Mouse (Mus musculus) adrenal gland (tissue): Measurements from ENCODE around the gene Ankrd13a.

ENCODE experiments used
- intact Hi-C: fragments of 180-260 bp; cut with DNase I; formaldehyde crosslinking; loops from one replicate; pipeline ENCODE4 v1.15.1; 2025
- long read RNA-seq, 2 experiments: library from polyadenylated mRNA; unstranded; transcript quantifications; one replicate each; pipeline ENCODE4 v2.0.0; 2020; ENCODE audit warnings: borderline replicate concordance in 1 of 2; ENCODE audit not compliant: insufficient replicate concordance in 1 of 2

Ankrd13a gene
- long read RNA-seq, experiment 1, partial matches to known transcripts, result 0 of 8 reads
- long read RNA-seq, experiment 1, other reads (novel, unspliced or antisense), result 5 of 8 reads
- long read RNA-seq, experiment 2, partial matches to known transcripts, result 9 of 14 reads
- long read RNA-seq, experiment 2, other reads (novel, unspliced or antisense), result 4 of 14 reads

DNA sequence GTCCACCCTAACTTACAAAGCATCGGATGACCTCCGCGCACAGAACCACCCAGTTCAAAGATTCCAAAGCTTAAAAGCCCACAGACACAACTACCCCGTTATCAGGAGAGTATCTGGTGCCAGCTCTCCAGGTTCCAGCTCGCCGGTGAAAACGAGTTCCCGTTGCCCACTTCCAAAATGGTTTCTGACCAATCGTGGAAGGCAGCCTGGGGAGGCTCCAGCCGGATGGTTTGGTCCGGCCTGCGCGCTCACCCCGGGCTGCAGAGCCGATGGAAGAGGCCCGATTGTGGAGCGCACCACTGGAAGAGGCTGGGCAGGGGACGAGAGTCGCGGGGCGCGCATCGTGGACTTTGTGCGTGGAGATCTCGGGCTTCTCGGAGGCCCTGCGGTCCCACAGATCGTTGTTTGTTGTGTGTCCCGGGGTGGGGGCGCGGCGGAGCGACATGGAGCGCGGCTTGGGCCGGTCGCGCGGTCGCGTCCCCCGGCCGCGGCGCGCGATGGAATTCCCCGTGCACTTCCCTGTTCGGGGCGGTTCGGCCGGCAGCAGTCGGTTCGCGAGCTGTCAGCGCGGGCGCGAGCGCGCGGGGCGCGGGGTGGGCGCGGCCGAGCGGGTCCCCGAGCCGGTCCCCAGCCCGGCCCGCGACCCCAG is at the start of gene Ankrd13a:
Gene Ankrd13a (plus strand): TSS at position 275 of the 649 bp plus-strand sequence.
- intact Hi-C loops, result loop anchor here (5.0 kb wide), 1 partner anchor 33 kb away; no protein-coding TSS in a partner anchor

DNA sequence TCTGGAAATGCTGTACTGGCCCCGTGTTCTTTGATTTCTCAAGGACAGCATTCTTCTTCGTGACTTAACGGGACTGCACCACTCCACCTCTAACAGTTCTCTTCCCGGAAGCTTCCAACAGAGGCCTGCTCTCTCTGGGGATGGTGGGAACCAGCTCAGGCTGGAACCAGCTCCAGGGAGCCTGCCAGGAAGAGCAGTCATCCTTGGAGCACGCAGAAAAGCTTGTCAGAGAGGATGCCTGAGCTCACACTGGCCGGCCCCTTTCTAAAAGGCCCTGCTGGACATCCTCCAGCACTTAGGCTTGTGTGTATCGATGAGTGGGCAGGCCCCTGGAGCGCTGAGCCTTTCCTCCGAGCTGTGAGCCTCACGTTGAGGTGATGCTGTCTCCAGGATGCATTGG is 46.3 kb upstream of the Ankrd13a start:
- intact Hi-C loops, result no loop called here

DNA sequence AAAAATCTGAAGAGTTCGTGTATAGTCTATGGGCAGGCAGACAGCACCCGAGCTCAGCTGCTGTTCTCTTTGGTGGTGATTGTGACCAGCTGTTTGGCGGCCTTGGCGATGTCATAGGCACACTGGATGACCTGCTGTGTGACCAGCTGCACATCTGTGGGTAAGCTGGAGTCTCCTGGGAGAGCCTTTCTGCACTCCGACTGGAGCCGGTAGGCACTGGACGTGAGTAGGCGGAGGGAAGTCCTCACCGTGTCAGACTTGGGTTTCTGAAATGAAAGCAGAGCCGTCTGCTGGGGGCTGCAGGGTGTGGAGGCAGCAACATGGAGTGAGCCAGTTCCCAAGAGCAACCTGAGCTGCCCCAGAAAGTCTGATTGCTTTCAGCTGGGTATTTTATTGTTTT is 44.3 kb upstream of the Ankrd13a start:
- intact Hi-C loops, result no loop called here

DNA sequence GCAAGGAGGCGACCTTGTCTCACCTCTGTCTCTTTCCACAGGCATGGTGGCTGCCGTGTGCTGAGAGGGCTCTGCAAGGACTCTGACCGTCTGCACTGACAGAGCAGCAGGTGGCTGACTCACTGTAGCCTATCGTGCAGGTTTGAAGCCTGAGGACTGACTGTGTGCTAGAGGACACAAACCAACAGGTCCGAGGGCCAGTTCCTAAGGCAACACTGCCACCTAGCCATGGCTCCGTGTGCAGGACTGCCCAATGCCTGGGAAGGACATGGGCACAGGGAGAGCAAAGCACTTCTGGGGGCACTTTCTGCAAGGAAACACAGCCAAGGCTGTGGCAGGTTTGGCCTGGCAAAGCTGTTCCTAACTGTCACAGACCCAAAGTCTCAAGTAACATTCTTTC is 43.0 kb upstream of the Ankrd13a start:
- intact Hi-C loops, result no loop called here

DNA sequence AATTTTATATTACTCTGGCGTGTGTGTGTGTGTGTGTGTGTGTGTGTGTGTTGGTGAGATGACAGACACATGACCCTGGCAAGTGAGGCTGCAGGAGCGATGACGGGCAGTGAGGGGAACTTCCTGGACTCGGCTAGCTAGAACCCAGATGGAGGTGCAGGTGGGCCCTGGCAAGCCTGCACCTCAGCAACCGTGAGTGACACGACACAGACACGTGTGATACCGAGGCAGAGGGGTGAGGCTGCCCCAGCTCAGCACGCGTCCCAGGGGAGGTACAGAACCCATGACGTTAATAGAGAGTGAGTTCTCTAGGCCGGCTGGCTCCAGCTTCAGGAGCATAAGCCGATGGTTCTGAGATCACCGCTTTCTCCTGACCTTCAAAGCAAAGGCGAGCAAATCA is 42.5 kb upstream of the Ankrd13a start:
- intact Hi-C loops, result no loop called here

DNA sequence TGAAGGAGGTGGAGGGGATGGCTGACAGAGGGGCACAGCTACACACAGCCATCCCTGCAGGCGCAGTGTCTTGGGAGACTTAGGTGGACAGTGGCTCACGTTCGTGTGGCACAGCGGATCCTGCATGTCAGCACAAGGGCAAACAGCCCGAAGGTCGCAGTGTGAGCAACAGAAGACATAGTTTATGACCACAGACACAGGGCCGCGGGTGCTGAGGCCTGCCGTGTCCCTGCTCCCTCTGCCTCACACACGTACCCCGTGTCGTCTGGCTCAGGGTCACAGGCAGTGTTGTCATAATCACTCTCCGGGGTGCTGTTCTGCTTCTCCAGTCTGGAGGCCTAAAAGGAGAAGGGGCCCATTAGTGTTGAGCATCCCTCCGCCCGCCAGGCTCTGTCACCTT is 40.9 kb upstream of the Ankrd13a start:
- intact Hi-C loops, result no loop called here

DNA sequence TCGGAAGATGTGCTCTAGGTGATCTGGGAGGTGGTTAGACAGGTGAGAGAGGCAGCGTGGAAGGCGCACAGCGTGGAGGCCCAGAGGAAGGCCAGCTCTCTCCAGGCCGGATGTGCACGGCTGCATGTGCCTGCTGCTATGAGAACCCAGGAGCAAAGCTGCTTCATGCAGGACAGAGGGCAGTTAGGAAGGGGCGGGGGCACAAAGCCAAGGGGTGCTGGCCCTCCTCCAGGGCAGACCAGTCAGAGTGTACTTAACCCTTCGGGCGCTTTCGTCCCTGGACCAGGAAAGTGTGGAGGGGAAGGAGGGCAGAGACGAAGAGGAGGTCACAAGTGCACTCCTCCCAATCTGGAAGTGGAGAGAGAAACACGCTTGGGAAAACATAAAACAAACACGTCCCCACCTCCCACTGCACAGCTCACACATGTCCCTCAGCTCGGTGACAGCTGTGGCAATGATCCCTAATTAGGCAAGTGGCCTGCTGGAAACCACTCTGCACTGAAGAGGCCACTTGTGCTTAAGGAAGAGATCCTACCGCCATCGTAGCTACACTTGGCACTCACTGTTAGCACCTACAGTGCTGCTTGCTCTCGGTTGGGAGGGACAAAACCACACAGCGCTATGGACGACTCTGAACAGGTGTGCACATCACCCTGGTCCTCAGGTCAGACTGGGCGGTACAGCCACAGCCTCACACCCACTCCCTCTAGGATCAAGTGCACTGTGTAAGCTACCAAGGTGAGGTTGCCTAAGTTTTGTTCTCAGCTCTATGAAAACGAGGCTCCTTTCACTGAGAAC is 37.2 kb upstream of the Ankrd13a start:
- intact Hi-C loops, result no loop called here

DNA sequence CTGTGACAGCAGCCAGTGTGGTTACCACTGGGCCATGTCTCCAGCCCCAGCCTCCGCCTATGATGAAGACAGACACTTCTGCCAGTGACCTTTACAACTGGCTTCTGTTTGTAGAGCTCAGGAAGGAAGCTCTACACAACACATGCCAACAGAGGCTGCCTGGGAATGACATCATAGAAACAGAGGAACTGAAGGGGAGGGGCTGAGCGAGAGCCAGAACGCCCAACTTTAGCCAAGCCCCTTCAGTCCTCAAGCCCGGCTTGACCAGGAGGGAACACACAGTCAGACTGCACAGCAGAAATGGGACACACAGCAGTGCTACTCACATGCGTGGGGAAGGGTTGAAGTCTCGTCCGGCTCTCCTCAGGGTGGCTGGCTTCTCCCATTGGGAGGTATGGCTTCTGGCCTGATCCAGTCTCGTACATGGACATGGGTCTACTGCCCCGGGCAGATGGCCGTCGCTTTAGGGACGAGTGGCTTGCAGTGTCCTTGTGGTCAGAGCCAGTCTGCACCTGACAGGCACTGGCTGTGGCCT is 35.7 kb upstream of the Ankrd13a start:
- intact Hi-C loops, result no loop called here

DNA sequence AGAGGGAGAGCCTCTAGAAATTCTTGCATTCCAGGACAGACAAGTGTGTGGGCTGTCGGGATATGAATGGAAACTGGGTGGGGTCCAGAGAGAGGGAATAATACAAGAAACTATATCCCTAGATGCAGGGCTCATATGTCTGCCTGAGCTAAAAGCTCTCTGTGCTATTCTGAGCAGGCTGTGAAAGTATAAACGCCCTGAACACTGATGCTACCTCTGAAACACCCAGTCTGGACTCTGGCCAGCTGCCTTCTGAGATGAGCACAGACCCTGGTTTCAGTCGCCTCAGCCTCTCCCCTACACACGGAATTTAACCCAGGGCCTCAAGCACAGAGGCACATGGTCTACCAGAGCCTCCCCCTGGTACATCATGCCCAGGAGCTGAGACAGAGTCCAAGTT is 33.9 kb upstream of the Ankrd13a start:
- intact Hi-C loops, result no loop called here

DNA sequence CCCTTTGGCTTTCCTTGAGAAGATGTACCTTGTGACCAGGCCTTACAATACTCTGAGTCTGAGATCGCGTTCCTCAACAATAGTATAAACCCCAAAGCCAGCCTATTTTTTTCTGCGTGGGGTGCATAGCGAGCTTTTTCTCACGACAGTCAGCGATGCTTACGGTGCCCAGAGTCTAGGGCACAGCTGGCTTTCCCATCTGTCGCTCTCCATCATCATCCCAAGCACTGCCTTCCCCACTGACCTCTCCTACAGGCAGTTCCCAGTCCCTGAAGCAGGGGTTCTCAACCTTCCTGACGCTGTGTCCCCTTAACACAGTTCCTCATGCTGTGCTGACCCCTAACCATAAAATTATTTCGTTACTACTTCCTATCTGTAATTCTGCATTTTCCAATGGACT is 31.9 kb upstream of the Ankrd13a start:
- intact Hi-C loops, result no loop called here

DNA sequence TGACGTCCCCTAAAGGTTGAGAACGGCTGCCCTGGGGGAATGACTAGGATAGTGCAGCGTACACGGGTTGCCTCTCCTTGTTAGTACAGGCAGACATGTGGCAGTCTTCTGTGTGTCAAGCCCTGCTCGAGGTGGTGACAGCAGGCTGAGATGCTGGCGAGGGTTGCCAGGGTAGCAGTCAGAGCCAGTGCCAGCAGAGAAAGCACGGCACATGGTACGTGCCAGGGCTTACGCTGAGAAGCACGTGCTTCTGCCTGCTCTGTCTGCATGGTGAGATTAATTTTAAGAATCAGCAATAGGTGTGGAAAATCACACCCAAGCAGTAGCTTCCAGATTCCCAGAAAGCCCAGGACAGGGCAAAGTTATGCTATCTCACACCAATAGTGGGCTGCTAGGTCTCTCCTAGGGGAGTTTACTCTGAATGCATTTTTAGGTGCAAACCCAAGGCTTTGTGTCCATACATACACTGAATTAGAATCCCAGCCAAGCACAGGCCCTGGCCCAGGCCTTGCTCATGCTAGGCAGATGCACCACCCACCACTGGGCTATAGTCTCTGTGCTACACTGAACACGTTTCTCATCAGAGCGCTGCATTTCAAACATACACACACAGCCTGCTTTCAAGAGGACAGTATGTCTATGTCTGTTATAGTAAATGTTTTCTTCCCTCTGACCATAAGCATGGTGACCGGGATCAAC is 31.3 kb upstream of the Ankrd13a start:
- intact Hi-C loops, result no loop called here

DNA sequence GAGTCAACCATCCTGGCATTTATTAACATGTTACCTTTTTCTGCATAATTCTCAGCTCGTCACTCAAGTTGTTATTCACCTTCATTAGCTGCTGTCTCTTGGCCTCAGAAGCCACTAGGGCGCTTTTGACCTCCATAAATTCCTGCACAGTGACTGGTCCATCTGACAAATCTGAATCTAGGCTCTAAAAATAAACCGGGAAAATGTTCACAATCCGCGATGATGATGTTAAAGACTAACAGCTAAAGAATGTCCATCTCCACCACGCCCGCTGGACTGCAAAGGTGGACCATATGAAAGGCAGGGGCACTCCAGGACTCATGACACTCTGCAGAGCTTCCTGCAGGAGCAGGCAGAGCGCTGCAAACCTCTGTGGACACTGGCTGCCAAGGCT is 30.8 kb upstream of the Ankrd13a start:
- intact Hi-C loops, result no loop called here

DNA sequence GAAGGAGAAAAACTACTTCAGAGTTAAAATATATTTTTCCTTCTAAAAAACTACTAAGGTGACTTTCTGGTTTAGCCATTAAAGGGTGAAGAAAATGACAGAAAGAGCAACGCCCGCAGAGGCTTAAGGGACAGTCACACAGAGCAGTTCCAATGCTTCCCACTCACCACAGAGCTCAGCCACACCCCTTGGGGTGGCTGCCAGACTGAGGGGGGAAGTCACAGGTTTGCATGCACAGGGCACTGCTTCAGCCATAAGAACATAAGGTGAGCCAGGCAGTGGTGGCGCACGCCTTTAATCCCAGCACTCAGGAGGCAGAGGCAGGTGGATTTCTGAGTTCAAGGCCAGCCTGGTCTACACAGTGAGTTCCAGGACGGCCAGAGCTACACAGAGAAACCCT is 28.9 kb upstream of the Ankrd13a start:
- intact Hi-C loops, result no loop called here

DNA sequence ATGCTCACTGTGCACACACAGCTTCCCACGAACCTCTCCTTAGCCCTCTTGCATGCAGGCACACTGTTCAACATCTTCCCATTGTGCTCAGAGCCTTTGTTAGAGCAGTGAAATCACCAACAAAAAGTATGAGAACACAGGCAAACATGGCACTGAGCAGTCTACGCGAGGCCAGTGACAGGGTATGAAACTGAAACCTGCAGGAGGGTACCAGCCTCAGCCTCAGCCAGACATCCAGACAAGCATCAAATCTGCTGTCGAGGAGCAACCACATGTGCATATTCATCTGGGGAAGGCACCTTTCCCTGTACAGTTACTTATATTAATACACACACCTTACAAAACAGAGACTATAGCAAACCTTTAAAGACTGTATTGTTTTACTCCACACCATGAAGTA is 27.6 kb upstream of the Ankrd13a start:
- intact Hi-C loops, result no loop called here

DNA sequence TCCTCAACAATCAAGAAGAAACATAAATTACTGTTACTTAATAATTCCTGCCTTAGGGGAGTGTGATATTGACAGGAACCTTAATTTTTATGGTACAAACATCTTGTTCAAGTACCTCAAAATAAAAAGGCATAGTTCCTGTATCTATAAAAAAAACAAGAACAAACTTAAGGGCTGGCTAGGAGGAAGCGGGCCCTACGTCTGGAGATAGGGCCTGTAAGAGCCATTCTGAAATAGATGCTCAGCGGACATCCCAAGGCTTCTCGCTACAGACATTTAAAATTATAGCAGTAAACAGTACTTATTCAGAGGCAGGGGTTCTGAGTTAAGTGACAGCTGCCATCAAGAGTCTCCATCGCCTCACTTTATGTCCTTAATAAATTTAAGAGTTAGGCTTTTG is 27.0 kb upstream of the Ankrd13a start:
- intact Hi-C loops, result no loop called here

DNA sequence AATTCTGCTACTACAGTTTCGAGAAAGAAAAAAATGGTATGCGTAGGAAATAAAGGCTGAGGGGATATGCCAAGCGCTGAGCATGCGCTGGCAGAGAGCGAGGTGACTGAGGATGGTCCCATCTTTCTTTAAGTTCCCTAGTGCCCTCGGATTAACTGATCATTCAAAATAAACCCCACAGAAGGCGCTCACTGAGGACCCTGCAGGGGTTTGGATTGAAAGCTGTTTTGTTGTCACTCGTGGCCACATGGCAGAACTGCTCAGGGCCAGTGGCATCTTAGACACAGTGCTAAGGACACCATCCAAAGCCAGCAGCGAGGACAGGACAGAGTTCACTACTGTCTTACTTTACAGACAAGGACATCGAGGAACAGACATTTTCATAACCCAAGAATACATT is 24.2 kb upstream of the Ankrd13a start:
- intact Hi-C loops, result no loop called here

DNA sequence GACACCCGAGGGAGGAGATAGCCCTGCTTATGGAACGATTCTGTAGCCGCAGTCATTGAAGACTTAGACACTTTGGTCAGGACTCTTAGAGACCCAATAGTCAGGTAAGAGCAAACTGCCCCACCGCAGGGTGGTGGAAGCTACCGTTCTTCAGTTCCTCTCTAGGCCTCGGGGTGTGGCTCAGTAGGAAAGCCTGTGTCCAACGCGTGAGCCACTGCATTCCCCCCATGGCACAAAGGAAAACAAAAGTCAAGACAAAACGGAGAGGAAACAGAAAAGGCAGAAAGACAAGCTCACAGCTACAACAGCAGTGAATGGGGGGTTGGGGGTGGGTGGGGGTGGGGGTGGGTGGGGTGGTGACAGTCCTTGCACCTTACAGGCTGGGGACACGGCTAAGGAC is 22.1 kb upstream of the Ankrd13a start:
- intact Hi-C loops, result no loop called here

DNA sequence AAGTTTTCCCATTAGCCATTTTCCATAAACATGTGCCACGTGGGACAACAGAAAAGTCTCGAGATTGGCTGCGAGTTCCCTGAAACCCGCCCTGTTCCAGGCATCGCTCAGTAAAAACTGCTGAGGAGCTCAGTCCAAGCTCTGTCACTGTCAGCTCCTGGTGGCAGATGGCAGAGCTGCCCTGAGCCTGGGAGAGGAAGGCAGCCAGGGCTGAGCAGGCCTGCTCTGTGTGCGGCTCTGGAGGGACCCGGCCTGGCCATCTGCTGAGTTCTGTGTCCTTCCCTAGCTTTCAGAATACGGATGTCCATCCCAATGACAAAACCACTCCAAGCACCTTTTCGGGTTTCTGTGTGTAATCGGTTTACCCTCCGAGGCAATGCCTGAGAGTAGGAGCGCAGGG is 21.1 kb upstream of the Ankrd13a start:
- intact Hi-C loops, result no loop called here

DNA sequence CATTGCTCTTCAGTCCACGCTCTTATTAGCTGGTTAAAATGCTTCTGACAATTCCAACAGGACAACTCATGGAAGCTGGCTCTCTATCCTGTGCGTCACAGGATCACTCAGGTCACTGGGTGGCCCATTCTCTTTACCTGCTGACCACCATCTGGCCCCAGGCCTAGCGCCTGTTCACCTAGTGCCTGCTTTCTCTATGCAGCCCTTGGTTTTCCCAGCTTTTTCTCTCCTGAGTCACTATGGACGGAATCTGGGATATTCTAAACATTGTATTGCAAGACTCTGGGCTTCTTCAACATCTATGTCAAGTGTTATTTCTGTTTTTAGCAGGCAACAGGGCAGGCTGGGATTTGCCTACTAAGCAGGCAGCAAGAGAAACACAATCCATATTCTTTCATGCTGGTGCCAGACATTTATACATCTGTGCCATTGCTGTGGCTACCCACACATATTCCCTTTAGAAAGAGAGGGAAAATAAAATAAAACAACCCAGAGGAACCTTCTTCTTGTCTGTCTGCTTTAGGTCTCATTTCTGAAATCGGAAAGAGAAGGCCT is 14.9 kb upstream of the Ankrd13a start:
- intact Hi-C loops, result no loop called here

DNA sequence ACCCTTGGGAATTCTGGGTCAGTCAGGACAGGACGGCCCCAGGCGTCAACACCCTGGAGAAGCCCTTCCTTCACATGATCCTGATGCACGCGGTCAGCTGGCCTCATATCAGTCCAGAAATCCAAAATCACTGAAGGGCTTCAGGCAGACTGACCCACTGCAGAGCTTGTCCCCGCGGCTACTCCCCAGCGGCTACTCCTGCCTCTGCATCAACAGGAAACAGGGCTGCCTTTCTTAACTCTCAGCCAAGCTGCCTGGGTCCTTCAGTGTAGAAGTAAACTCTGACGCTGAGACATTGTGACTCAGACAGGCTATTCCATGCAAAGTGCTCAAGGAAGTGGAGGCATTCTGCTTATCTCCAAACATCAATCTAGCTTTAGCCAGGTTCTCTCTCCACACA is 12.5 kb upstream of the Ankrd13a start:
- intact Hi-C loops, result no loop called here
